Comparison of ENCODE assay signal across 8 mouse cellular contexts in genomic region chr10:58713855-58714788, GRCm38 (mm10). TPM values are rescaled to one million over a fixed set of nuclear protein-coding genes. Genes with fewer than 3 reads are reported as not detected.
DNase-seq lines count a peak whose midpoint lies in the region; ATAC-seq and TF ChIP-seq lines count a peak whose summit lies in the region.

No protein-coding gene starts in this region.

- DNase-seq in adrenal gland, postnatal 10 days: peak; percentile 6
- no peak for DNase-seq in adrenal gland, adult 18-20 months (ENCODE audit: low spot score in 2 of 2)
- DNase-seq in CD4-positive helper T cell, adult 2 months (ENCODE audit: low read depth, low spot score): peak; percentile 39
- DNase-seq in forebrain, embryonic 14.5 days (ENCODE audit: low spot score): peak; percentile 39
- no peak for DNase-seq in midbrain, postnatal 0 days (ENCODE audit: low spot score)
- DNase-seq in cerebellum, postnatal 4 days (ENCODE audit: low spot score in 2 of 2): no peak
- no peak for DNase-seq in left cerebral cortex, postnatal 36 days (ENCODE audit: low spot score in 2 of 2)

- H3K9me3 ChIP-seq in forebrain, embryonic 14.5 days (replicated peaks; ENCODE audit: control insufficient read depth, low read length): no peaks in the 10 kb centered on the region
- 0 out of 2 replicates have a peak, but pooled peaks cover 3% of the 10 kb centered on the region for H3K9me3 ChIP-seq in kidney, embryonic 16.5 days (ENCODE audit: low read length)
- H3K9me3 ChIP-seq in midbrain, postnatal 0 days (ENCODE audit: low read length): no peaks in the 10 kb centered on the region

- H3K27ac ChIP-seq in forebrain, embryonic 14.5 days (ENCODE audit: low read depth, low read length): no peak overlapping the region
- peak overlapping the region; percentile 0; the same call in 1 of the 2 replicates for H3K27ac ChIP-seq in kidney, embryonic 16.5 days (ENCODE audit: low read length)
- no peak overlapping the region for H3K27ac ChIP-seq in midbrain, postnatal 0 days (ENCODE audit: low read depth, low read length)

- H3K4me2 ChIP-seq in forebrain, embryonic 14.5 days (ENCODE audit: low read length): peak overlapping the region; percentile 35
- H3K4me2 ChIP-seq in kidney, embryonic 16.5 days (replicated peaks; ENCODE audit: low read depth, low read length): peak overlapping the region; percentile 66
- H3K4me2 ChIP-seq in midbrain, postnatal 0 days (ENCODE audit: low read depth, low read length, poor library complexity, severe bottlenecking): peak overlapping the region; percentile 32

- no peaks in the 10 kb centered on the region for H3K36me3 ChIP-seq in forebrain, embryonic 14.5 days (ENCODE audit: control insufficient read depth, insufficient read depth, low read length)
- no peaks in the 10 kb centered on the region for H3K36me3 ChIP-seq in kidney, embryonic 16.5 days (ENCODE audit: insufficient read depth, low read length)
- no peaks in the 10 kb centered on the region for H3K36me3 ChIP-seq in midbrain, postnatal 0 days (ENCODE audit: insufficient read depth, low read length)

- intact Hi-C loops in left cerebral cortex, postnatal 36 days (cut with DNase I): no loop called here

- no peak for TF ChIP-seq CTCF in midbrain, postnatal 0 days (IDR thresholded peaks at IDR 0.05)

- 34% methylated on average over 24 of the region's 24 CpGs for WGBS in forebrain, embryonic 14.5 days
- WGBS in kidney, embryonic 16.5 days: 9% methylated on average over 24 of the region's 24 CpGs
- 49% methylated on average over 24 of the region's 24 CpGs for WGBS in midbrain, postnatal 0 days

- peak overlapping the region; percentile 25; the same call in 1 of the 2 replicates for H3K9ac ChIP-seq in forebrain, embryonic 14.5 days (ENCODE audit: low read length)
- H3K9ac ChIP-seq in kidney, embryonic 16.5 days (replicated peaks; ENCODE audit: low read length): peak overlapping the region; percentile 52
- H3K9ac ChIP-seq in midbrain, postnatal 0 days (replicated peaks; ENCODE audit: low read length, poor library complexity, severe bottlenecking): no peak overlapping the region

- ATAC-seq in forebrain, embryonic 14.5 days: no peak
- peak; percentile 82; the same call in 1 of the 2 replicates for ATAC-seq in kidney, embryonic 16.5 days (ENCODE audit: low FRiP score, low TSS enrichment)
- no peak for ATAC-seq in midbrain, postnatal 0 days (ENCODE audit: low FRiP score)

- H3K27me3 ChIP-seq in forebrain, embryonic 14.5 days (replicated peaks; ENCODE audit: control insufficient read depth, insufficient read depth, low read length): no peaks in the 10 kb centered on the region
- H3K27me3 ChIP-seq in kidney, embryonic 16.5 days (ENCODE audit: insufficient read depth, low read length): no peaks in the 10 kb centered on the region
- no peaks in the 10 kb centered on the region for H3K27me3 ChIP-seq in midbrain, postnatal 0 days (ENCODE audit: insufficient read depth, low read length)

- no peak overlapping the region for H3K4me3 ChIP-seq in forebrain, embryonic 14.5 days (ENCODE audit: low read depth, low read length)
- H3K4me3 ChIP-seq in kidney, embryonic 16.5 days (ENCODE audit: low read length): peak overlapping the region; percentile 41
- H3K4me3 ChIP-seq in midbrain, postnatal 0 days (ENCODE audit: low read depth, low read length): peak overlapping the region; percentile 8; the same call in 1 of the 2 replicates

- H3K4me1 ChIP-seq in forebrain, embryonic 14.5 days (ENCODE audit: control insufficient read depth, insufficient read depth, low read length): peaks cover 10% of the 10 kb centered on the region; the same call in 1 of the 2 replicates
- peaks cover 8% of the 10 kb centered on the region for H3K4me1 ChIP-seq in kidney, embryonic 16.5 days (ENCODE audit: insufficient read depth, low read length)
- no peaks in the 10 kb centered on the region; the same call in 1 of the 2 replicates for H3K4me1 ChIP-seq in midbrain, postnatal 0 days (ENCODE audit: insufficient read depth, low read length)

RNA-seq across cellular contexts. Expression of gene Gm17542, which starts 3.9 kb away (rescaled TPM):
- not detected for total RNA-seq in adrenal gland, postnatal 10 days (2021)
- not detected for total RNA-seq in adrenal gland, adult 18-20 months (2021)
- not detected in 2 replicates for polyA plus RNA-seq in forebrain, embryonic 14.5 days (2014; fragmentation: Nextera tagmentation; extraction: Ambion mirVana)
- not detected in 2 replicates for polyA plus RNA-seq in kidney, embryonic 16.5 days (2015; fragmentation: Nextera tagmentation; extraction: Ambion mirVana)
- total RNA-seq in midbrain, postnatal 0 days (2014; rRNA removed): not detected in 2 replicates
- polyA plus RNA-seq in midbrain, postnatal 0 days (2015; fragmentation: Nextera tagmentation; extraction: Ambion mirVana): not detected in 2 replicates
- not detected for total RNA-seq in left cerebral cortex, postnatal 36 days (2021)

RNA-seq across cellular contexts. Expression of gene Edar, which starts 38.7 kb away (rescaled TPM):
- under 1 TPM; 0.21 to 0.24 TPM for total RNA-seq in adrenal gland, postnatal 10 days (2021)
- under 1 TPM; 0.10 to 0.22 TPM for total RNA-seq in adrenal gland, adult 18-20 months (2021)
- 0.89 and 0.98 TPM in 2 replicates for polyA plus RNA-seq in forebrain, embryonic 14.5 days (2014; fragmentation: Nextera tagmentation; extraction: Ambion mirVana)
- 0.40 and 0.45 TPM in 2 replicates for polyA plus RNA-seq in kidney, embryonic 16.5 days (2015; fragmentation: Nextera tagmentation; extraction: Ambion mirVana)
- total RNA-seq in midbrain, postnatal 0 days (2014; rRNA removed): 0.33 and 0.85 TPM in 2 replicates
- 0.13 and 0.16 TPM in 2 replicates for polyA plus RNA-seq in midbrain, postnatal 0 days (2015; fragmentation: Nextera tagmentation; extraction: Ambion mirVana)
- under 1 TPM; 0.49 to 0.50 TPM for total RNA-seq in left cerebral cortex, postnatal 36 days (2021)

Comparison
In these comparisons a context has a peak if more than half of its experiments do, and no peak if none do; other contexts are left out.
1. DNase-seq: peak in adrenal gland, postnatal 10 days (single experiment), CD4-positive helper T cell, adult 2 months (single experiment) and forebrain, embryonic 14.5 days (single experiment); none in adrenal gland, adult 18-20 months (0 of 2), midbrain, postnatal 0 days (single experiment), cerebellum, postnatal 4 days (0 of 2) and left cerebral cortex, postnatal 36 days (0 of 2).
2. Peak in every context shown above with its lines, with median percentiles within 50 percentile points of each other: H3K4me2 ChIP-seq.